Mouse (Mus musculus) testis, adult 2 months (tissue): ENCODE results near the gene Cela3a. TPM values are rescaled to one million over a fixed set of nuclear protein-coding genes. Genes with fewer than 3 reads are reported as not detected.
"Not testable (repeated sequence)": the region's sequence is repeated elsewhere in the genome, so short reads cannot be mapped to it uniquely, and the experiment has no call there.

ENCODE experiments used
- H3K27ac ChIP-seq: fragments of 200-500 bp; 2 replicates; pipeline ENCODE4 v1.5.1; 2012; ENCODE audit warnings: low read depth, low read length; ENCODE audit not compliant: control insufficient read depth, insufficient read depth
- H3K27me3 ChIP-seq: fragments of 200-500 bp; 2 replicates; pipeline ENCODE4 v1.6.1; 2012; ENCODE audit warnings: mild to moderate bottlenecking, low read length, moderate library complexity; ENCODE audit not compliant: control insufficient read depth, insufficient read depth
- H3K36me3 ChIP-seq: fragments of 200-500 bp; 2 replicates; pipeline ENCODE4 v1.6.1; 2012; ENCODE audit warnings: mild to moderate bottlenecking, low read length; ENCODE audit not compliant: control insufficient read depth, insufficient read depth
- H3K4me1 ChIP-seq: fragments of 200-500 bp; 2 replicates; pipeline ENCODE4 v1.6.1; 2012; ENCODE audit warnings: low read length; ENCODE audit not compliant: control insufficient read depth, insufficient read depth
- H3K4me3 ChIP-seq: fragments of 200-500 bp; 2 replicates; pipeline ENCODE4 v1.5.1; 2012; ENCODE audit warnings: low read depth, mild to moderate bottlenecking, low read length, moderate library complexity, mixed read lengths; ENCODE audit not compliant: control insufficient read depth
- CTCF ChIP-seq: fragments of 200-500 bp; IDR thresholded peaks from 2 replicates; pipeline ENCODE4 v1.5.1; 2012; ENCODE audit warnings: low read depth, mild to moderate bottlenecking, inconsistent platforms, low read length, moderate library complexity; ENCODE audit not compliant: control insufficient read depth, insufficient read depth, insufficient replicate concordance
- POLR2A ChIP-seq: fragments of 200-500 bp; IDR thresholded peaks from 2 replicates; pipeline ENCODE4 v1.6.1; 2012; ENCODE audit warnings: low read depth, mild to moderate bottlenecking, inconsistent platforms, low read length, moderate library complexity; ENCODE audit not compliant: control insufficient read depth
- polyA plus RNA-seq: library from polyadenylated mRNA; depleted of rRNA; stranded (reverse); fragments of >200 nt; gene quantifications from 2 replicates; pipeline ENCODE4 v1.2.3, GENCODE M21; 2012

The Cela3a gene
- polyA plus RNA-seq, 1 experiment = not detected

GRCm38 (mm10) chr4:137414936-137415335 lies 5.3 kb upstream of the Cela3a start:
- Histone ChIP-seq H3K4me1 (no peaks in the 10 kb centered on the region), H3K36me3 (no peaks in the 10 kb centered on the region), H3K4me3 (no peak overlapping the region), H3K27me3 (no peaks in the 10 kb centered on the region), H3K27ac (no peak overlapping the region)
- TF ChIP-seq POLR2A (no peak), CTCF (no peak)

- not testable (repeated sequence) for H3K4me3 ChIP-seq, H3K27me3 ChIP-seq, H3K4me1 ChIP-seq, H3K36me3 ChIP-seq
- H3K27ac ChIP-seq = 0 out of 2 replicates have a peak overlapping the region, but pooled peaks have one; percentile 13
These were observed 2.7 kb upstream of the Cela3a start for GRCm38 (mm10) chr4:137412185-137412709.

- TF ChIP-seq POLR2A = no peak
- TF ChIP-seq CTCF = no peak
- Histone ChIP-seq H3K4me1 (no peaks in the 10 kb centered on the region), H3K36me3 (no peaks in the 10 kb centered on the region), H3K4me3 (no peak overlapping the region), H3K27ac (no peak overlapping the region), H3K27me3 (no peaks in the 10 kb centered on the region)
These were observed 4.0 kb downstream of the Cela3a start for GRCm38 (mm10) chr4:137405571-137405970.

GRCm38 (mm10) chr4:137396641-137397525 lies 12.7 kb downstream of the Cela3a start:
- Histone ChIP-seq H3K4me1 (peaks cover 15% of the 10 kb centered on the region), H3K27me3 (no peaks in the 10 kb centered on the region), H3K4me3 (no peak overlapping the region), H3K36me3 (no peaks in the 10 kb centered on the region), H3K27ac (0 out of 2 replicates have a peak overlapping the region, but pooled peaks have one; percentile 21)
- TF ChIP-seq CTCF (no peak), POLR2A (no peak)

- no peaks in the 10 kb centered on the region for H3K27me3 ChIP-seq
- peak overlapping the region; percentile 93 for H3K27ac ChIP-seq
- H3K4me1 ChIP-seq = peaks cover 21% of the 10 kb centered on the region
- peak overlapping the region; percentile 56 for H3K4me3 ChIP-seq
- H3K36me3 ChIP-seq = no peaks in the 10 kb centered on the region
- TF ChIP-seq POLR2A (no peak), CTCF (no peak)
These were observed 16.0 kb downstream of the Cela3a start for GRCm38 (mm10) chr4:137393378-137394135.

- peak overlapping the region; percentile 46 for H3K4me3 ChIP-seq
- no peaks in the 10 kb centered on the region for H3K27me3 ChIP-seq
- peak overlapping the region; percentile 93 for H3K27ac ChIP-seq
- H3K4me1 ChIP-seq = peaks cover 21% of the 10 kb centered on the region
- no peaks in the 10 kb centered on the region for H3K36me3 ChIP-seq
- TF ChIP-seq CTCF (no peak), POLR2A (no peak)
These were observed 16.7 kb downstream of the Cela3a start for GRCm38 (mm10) chr4:137392874-137393273.

GRCm38 (mm10) chr4:137391287-137391686 lies 18.3 kb downstream of the Cela3a start:
- Histone ChIP-seq H3K27ac (no peak overlapping the region), H3K27me3 (no peaks in the 10 kb centered on the region), H3K4me1 (peaks cover 17% of the 10 kb centered on the region), H3K4me3 (no peak overlapping the region), H3K36me3 (no peaks in the 10 kb centered on the region)
- TF ChIP-seq CTCF (no peak), POLR2A (no peak)
